Mouse (Mus musculus) CD8-positive naive resting alpha-beta T cell, adult 2 months (primary cell): ENCODE data around the gene Haus4.
A peak's percentile ranks its signal among the peaks of the same experiment; 100 is the strongest.

Source experiments
- DNase-seq, 2 experiments: peaks; one replicate each; pipeline ENCODE4 v3.0.0; 2022; ENCODE audit warnings: low read depth in 2 of 2, low spot score in 2 of 2

Haus4 gene

GRCm38 (mm10) chr14:54553975-54554769, at the start of gene Haus4:
Haus4 (minus strand) TSS chr14:54554616.
- peak; percentile 58 to 76 for DNase-seq

DNA sequence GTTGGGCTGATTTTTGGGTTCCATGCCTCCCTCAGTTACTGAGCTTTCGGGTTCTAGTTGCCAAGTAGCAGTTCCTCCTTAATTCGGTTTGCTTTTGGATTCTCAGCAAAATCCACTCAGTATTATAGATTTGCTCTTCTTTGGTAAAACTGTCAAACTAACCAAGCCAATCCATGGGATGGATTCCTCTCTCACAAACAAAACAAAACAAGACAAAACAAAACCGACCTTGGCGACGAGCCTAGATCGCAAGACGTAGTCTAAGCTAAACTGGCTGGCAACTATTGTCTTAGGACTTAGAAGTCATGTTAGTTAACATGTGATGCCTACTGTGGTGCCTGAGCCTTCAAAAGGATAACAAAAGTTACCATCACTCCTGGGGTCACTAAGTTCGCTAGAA, 49.3 kb upstream of the Haus4 start:
- DNase-seq = no peak

DNA sequence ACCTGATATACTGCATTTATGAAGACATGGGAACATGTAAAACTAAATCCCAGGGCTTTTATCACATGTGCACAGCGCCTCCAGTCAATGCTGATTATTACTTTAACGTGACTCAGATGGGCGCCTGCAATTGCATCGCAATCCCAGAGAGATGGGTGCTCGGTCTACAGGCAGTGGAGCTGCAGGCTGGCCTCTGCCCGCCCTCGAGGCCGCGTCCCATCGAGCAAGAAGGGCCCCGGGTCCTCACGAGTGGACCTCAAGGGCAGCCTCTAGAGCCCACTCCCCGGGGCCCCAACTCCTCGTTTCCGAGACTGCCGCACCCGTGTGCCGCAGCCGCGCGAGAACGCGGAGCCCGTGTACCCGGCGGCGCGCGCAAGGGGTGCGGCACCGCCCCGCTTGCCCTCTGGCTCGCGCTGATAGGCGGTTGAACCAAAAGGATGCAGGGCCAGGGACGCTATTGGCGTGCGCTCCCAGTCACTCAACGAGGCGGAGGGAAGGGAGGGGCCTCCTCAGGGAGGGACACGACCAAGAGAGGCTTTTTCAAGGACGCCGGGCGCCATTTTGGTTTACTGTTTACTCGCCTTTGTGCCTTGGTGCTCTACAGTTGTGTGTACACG, 48.7 kb upstream of the Haus4 start:
- DNase-seq = peak; percentile 90 to 92

DNA sequence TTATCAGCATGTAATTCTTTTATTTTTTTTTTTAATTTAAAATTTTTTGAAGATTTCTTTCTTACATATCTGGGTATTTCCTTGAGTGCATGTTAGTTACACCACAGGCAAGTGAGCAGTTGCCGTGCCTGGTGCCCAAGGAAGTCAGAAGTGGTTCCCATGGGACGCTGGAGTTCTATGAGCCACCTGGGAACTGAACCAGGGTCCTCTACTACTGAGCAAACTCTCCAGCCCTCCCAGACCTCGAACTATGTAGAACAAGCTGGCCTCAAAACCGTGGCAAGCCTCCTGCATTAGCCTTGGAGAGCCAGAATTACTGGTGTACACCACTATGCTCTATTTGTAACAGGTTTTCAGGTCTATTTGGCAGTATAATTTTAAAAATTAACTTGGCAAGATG, 48.2 kb upstream of the Haus4 start:
- DNase-seq = peak in 1 of 2 experiments; percentile 8

DNA sequence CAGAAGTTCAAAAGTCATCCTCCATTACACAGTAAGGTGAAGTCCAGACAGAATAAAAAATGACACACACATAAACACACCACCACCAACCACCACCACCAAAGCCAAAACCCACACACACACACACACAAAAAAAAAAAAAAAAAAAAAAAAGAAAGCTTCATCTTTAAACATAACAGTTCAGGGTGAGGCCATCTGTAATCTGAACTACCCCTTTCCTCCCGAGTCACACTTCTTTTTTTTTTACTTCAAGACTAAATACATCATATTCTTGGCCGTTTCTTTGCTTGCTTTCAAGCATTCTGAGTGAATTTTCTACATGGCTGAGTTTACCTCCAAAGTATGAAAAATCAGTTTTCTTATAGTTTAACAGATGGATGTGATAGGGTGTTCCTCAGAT, 47.2 kb upstream of the Haus4 start:
- no peak for DNase-seq

GRCm38 (mm10) chr14:54597084-54597483, 42.7 kb upstream of the Haus4 start:
- no peak for DNase-seq

DNA sequence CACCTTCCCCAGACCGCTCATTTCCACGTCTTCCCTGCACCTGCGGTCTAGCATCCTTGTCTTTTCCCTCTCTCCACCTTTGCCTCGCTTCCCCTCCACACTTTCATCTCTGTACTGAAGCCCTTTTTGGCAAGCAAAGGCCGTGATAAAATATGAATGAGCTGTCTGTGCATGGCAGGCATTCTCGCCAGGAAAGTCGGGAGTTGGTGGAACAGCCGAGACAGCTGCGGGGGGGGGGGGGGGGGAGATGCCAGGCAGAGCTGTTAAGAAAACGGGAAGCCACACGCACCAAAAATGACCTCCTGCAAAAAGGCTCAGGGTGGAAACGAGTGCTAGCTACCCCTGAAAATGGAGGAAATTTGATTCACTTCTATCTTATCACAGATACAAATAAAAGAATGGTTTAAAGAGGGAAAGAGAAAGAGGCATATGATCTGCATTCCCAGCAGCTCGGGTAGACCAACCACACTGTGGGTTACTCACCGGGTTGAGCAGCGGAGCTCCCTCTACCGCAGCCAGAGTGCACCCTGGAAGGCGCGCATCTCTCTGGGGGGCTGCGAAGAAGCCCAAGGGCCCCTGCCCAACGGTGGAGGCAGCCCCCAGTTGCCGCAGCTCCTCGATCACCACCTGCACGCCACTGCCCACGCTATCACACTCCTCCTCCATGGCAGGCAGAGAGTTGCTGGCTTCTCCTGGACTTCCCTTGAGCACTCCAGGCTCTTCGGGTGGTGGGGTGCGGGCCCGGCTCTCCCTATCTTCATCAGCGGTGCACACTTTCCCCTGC, 40.4 kb upstream of the Haus4 start:
- no peak for DNase-seq

GRCm38 (mm10) chr14:54594055-54594454, 39.6 kb upstream of the Haus4 start:
- no peak for DNase-seq

GRCm38 (mm10) chr14:54592319-54592934, 38.0 kb upstream of the Haus4 start:
- no peak for DNase-seq

DNA sequence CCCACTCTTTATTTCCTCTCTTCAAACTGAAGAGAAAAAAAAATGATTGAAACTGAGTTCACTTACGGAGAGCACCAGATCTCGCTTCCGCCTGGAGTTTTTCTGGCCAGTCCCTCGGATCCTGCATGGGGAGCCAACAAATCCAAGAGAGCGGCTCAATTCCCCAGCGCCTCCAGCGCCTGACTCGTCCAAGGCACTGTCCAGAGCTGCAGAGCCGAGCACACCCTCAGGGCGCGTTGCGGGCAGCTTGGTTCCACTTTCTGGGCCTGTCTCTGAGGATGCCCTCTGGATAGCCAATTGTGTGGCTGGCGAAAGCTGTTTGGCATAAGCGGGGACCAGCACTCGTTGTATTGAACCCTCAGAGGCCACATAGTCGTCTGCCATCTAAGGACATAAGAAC, 36.6 kb upstream of the Haus4 start:
- DNase-seq = no peak

DNA sequence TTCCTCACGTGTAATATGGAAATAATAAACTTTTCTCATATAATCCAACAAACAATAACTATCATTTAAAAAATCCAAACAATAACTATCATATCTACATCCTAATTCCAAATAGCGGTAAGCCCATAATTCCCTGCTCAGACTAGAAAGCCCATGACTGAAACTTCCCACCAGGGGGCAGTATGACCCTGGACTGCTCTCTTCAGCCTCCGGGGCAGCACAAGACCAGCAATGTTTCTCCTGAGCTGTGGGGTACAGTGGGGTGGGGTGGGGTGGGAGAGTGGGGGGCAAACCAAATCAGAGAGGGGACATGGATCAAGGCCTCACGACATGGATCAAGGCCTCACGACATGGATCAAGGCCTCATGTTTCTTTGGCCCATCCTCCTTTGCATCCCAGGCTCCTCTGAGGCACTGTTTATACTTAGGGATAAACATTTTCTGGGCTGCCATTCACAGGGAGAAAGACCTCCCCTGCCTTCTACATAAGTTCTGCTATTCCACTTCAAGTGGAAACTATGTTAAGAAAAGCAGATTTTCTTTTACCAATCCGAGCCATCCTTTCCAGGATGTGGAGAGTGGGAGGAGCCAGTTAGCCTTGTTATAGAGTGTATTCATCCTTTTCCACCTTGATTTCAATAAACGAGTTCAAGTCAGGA, 29.4 kb upstream of the Haus4 start:
- peak; percentile 42 to 61 for DNase-seq

DNA sequence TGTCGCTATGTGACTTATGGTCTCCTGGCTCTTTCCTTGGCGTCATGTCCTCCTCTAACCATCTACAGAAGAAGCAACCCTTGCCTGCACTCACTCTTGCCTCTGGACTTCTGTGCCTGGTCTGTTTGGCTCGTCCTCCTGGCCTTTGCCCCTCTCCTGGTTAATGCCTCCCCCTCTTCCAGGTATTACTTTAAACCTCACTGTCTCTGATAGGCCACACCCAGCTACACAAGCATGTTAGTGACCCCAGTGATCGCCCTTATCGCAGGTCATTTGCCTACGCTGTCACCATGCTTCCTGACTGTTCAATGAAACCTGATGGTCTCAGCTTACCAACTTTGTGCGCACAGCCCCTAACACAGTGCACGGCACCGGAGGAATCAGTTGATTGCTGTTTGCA, 28.1 kb upstream of the Haus4 start:
- no peak for DNase-seq

GRCm38 (mm10) chr14:54579638-54580037, 25.2 kb upstream of the Haus4 start:
- no peak for DNase-seq

- peak; percentile 34 to 58 for DNase-seq
Measured at GRCm38 (mm10) chr14:54578063-54578462, 23.6 kb upstream of the Haus4 start.

DNA sequence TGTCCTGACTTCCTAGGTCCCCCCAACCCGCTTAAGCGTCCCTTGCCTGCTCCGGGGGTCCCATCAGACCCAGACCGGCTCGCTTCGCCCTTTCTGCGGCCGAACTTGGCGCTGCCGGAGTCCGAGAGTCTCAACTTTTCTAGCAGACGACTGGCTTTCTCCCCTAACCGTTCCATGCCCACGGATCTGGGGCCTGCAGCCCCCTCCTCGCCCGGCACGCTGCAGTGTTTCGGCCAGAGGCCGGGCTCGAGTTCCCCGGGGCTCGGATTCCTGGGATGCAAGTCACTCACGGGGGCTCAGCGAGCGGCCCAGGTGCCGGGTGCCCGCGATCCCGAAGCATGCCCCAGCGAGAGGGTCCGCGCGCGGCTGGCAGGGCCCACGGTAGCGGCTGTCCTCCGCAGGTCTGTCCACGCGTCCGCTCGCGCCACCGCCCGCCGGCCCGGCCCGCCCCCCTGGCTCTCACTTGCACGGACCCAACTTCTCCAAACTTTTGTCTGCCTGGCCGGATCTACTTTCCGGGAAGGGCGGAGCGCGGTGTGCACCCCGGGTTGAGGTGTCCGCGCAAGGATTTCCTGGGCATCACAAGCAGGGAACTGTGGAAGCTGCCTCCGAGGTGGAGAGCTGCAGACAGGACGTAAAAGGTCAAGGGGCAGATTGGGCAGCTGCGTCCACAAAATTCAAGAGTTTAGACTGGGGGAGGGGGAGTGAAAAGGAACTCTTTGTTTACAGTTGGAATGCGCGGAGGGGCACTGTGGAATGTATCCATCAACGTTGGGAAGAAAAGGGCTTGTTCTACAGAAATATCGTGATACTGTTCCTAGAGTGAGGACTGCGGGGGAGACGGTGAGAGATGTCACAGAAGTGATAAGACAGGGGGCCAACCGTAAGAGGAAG, 22.9 kb upstream of the Haus4 start, which contains the start of gene Ajuba:
Gene Ajuba (minus strand): TSS at position 470 of the 894 bp plus-strand sequence.
- DNase-seq = no peak

DNA sequence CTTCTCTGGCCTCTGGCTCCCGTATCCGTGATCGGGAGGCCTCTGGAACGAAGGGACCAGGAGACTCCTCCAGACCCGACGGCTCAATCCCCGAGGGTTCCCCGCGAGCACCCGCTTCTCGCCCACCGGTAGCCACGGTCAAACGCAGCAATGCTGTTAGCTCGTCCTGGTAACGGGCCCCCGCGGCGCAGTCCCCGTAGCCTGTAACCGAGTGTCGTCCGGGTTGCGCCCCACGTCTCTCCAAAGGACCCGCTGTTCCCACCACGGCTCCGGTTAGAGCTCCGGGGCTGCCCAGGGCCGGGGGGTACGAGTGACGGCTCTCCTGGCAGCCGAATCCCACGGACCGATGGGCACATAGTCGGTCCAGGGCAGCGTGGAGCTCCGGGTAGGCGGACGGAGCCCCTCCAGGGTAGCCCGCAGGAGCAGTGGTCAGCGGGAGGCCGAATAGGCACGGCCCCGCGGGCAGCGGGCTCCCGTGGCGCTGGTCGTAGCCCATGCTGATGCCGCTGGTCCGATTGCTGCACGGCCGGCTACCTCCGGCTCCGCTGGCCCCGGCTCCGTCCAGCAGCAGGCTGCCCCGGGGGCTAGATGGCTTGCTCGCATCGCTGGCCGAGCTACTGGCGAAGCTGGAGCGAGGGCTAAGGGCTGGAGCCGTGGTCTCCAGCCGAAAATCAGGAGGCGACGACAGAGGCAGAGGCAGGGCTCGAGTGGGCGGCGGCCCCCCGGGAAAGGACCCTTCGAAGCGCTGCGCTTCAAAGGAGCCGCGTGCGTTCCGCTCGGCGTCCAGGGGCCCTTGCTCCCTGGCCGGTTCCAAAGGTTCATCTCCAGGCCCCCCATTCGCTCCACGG, 22.0 kb upstream of the Haus4 start:
- no peak for DNase-seq

DNA sequence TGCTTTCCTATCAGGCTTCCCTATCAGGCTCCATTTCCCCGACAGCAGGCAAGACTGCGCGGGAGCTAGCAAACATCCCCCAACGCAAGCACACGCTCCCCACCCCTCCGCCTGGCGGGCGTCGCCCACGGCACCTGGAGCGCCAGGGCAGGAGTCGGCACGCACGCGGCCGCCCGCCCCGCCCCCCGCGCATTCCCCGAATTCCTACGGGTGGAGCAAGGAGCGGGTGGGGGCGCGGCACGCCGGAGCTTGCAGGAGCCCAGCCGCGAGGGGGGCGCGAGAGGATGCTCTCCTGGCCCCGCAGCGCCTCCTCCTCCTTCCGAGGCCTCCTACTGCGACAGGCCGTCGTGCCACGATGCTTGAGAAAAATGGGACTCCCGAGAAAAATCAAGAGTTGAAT, 21.2 kb upstream of the Haus4 start:
- no peak for DNase-seq

DNA sequence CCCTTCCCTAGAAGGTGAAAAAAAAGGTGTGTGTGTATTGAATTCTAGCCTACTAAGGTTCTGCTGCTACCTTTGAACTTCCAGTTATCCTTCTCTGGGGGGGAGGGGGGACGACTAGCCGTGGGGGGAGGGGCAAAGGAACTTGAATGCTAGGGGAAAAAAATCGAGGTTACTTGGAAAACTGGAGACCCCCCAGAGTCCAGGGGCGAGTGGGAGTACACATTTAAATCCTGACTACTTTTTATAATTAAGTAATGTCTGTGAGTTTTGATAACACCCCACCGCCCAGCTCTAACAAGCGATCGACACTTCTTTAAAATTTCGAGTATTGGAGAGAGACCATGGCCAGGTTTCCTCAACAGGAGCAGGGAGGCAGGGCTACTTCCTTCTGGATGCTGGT, 20.6 kb upstream of the Haus4 start:
- DNase-seq = no peak

GRCm38 (mm10) chr14:54574253-54574652, 19.8 kb upstream of the Haus4 start:
- DNase-seq = no peak
